Mouse (Mus musculus) gastrocnemius, postnatal 36 days (tissue): Measurements from ENCODE around the gene Tnrc18. TPM values are rescaled to one million over a fixed set of nuclear protein-coding genes. Genes with fewer than 3 reads are reported as not detected.

Experiments
- DNase-seq, 2 experiments: peaks; one replicate each; pipeline ENCODE4 v3.0.0; 2022
- intact Hi-C: fragments of 180-260 bp; cut with DNase I; formaldehyde crosslinking; loops from one replicate; pipeline ENCODE4 v1.15.1; 2025
- total RNA-seq, 2 experiments: library from RNA; stranded (reverse); gene quantifications; 2 replicates each; pipeline ENCODE4 v1.2.3; 2021

Tnrc18 gene
- total RNA-seq, 2 experiments from 2014 or later = 27.1 to 27.6 TPM

DNA sequence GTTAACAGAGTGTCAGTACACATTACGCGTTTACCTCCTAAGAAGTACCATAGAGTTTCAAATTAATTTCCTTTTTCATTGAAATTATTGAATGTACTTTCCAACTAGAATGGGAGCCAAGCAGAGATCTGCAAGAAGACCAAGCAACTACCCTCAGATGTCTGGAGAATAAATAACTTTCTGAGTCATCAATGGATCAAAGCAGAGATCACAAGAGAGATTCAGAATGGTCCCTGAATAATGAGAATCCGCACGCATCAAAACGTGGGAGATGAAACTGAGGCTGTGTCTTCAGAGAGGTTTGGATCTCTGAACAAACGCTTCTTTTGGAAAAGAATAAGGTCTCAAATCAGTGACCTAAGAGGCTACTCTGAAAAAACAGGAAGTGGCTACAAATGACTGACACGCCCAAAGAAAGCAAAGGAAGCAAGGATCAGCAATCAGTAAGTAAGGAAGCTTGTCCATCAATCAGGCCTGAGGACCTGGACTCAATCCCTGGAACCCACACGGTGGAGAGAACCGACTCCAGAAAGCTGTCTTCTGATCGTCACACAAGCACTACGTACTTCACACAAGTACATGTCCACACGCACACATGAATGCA lies 70.3 kb downstream of the Tnrc18 start:
- DNase-seq = no peak
- intact Hi-C loops = no loop called here

DNA sequence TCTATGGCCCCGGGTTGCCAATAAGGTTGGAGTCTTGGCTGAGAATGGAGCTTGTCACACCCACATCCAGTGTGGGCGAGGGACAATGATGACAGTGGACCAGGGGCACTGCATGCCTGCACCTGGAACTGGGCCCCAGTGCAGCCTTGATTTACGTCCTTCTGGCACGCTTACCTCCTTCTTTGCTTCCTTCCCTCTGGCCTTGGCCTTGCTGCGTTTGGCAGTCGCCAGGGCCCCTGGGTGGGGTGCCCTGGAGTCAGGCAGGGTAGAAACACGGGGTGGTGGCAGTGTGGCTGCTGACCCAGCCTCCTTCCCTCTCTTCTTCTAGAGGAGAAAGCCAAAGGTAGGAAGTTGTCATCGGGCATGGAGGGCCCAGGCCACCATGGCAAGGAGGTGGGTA lies 77.5 kb downstream of the Tnrc18 start:
- no peak for DNase-seq
- intact Hi-C loops = no loop called here

- intact Hi-C loops = no loop called here
- DNase-seq = no peak
Measured at GRCm38 (mm10) chr5:142731916-142732315, 85.5 kb downstream of the Tnrc18 start.

DNA sequence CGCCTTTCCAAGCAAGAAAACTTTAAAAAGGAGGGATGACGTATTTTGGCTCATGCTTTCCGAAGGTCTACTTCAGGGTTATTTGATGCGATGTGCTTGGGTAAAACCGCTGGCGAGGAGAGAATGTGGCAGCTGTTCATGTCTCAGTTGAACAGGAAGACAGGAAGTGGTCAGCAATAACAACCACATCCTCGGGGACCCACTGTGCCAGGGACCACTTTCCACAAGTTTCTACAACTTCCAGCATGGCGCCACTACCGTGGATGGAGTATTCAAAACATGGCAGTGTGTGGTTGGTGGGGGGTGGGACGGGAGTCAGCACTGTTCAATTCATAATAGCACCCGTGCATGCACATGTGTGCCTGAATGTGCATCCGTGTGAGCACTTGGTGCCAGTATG lies 87.2 kb downstream of the Tnrc18 start:
- intact Hi-C loops = no loop called here
- no peak for DNase-seq

GRCm38 (mm10) chr5:142728301-142728700 lies 89.2 kb downstream of the Tnrc18 start:
- intact Hi-C loops = no loop called here

GRCm38 (mm10) chr5:142726748-142727147 lies 90.7 kb downstream of the Tnrc18 start:
- DNase-seq = no peak
- intact Hi-C loops = no loop called here

More at GRCm38 (mm10) chr5:142728301-142728700, 89.2 kb downstream of the Tnrc18 start:
- DNase-seq = no peak

GRCm38 (mm10) chr5:142724265-142724664 lies 93.2 kb downstream of the Tnrc18 start:
- no peak for DNase-seq
- intact Hi-C loops = loop anchor here (5.0 kb wide), 2 partner anchors 128 to 153 kb away; no protein-coding TSS in a partner anchor

DNA sequence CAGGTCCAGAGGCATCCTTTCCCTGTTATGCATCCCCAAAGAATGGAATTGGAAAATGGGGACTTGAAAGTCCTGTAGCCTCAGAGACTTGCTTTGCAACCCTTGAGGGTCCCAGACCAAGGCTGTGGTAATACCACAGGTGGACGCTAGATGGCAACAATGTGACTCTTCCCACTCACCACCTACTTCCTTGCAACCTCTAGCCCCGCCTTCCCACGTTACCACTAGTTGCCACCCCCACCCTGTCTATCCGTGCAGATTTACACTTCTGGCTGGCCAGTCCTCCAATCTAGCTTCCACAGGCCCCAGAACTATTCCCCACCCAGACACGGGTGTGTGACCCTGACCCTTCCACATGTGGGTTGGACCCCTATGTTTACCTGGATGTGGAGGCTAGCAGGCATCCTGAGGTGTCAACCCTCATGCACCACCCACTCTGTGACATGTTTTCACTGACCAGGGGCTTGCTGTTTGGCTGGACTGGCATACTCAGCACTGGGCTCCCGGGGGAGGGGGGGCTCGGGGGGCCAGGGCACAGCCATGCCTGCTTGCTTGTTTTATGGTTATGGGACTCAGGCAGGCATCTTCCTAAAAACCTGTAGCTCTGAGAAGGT lies 93.8 kb downstream of the Tnrc18 start:
- intact Hi-C loops = loop anchor here (5.0 kb wide), 2 partner anchors 129 to 154 kb away; no protein-coding TSS in a partner anchor
- DNase-seq = peak in 1 of 2 experiments; percentile 37

- no peak for DNase-seq
- intact Hi-C loops = loop anchor here (5.0 kb wide), 6 partner anchors 48 to 243 kb away; no protein-coding TSS in a partner anchor
Measured at GRCm38 (mm10) chr5:142719897-142720296, 97.6 kb downstream of the Tnrc18 start.

DNA sequence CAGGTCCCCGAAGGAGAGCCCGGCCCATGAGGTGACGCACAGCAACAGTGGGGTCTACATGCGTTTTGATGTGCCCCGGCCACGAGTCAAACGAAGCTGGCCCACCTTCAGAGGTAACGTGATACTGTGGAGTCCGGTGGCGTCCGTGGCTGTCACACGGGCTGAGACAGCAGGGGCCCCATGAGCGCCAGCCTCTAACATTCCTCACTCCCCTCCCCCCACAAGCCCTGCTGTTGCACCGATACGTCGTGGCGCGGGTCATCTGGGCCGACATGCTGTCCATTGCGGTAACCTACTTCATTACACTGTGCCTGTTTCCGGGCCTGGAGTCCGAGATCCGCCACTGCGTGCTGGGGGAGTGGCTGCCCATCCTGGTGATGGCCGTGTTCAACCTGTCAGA lies 99.0 kb downstream of the Tnrc18 start:
- intact Hi-C loops = loop anchor here (5.0 kb wide), 4 partner anchors 46 to 241 kb away; no protein-coding TSS in a partner anchor
- no peak for DNase-seq

GRCm38 (mm10) chr5:142718037-142718436 lies 99.4 kb downstream of the Tnrc18 start:
- peak; percentile 72 to 79 for DNase-seq

GRCm38 (mm10) chr5:142716056-142716455 lies 101.4 kb downstream of the Tnrc18 start:
- intact Hi-C loops = loop anchor here (5.0 kb wide), 4 partner anchors 44 to 239 kb away; no protein-coding TSS in a partner anchor
- no peak for DNase-seq

More at GRCm38 (mm10) chr5:142718037-142718436, 99.4 kb downstream of the Tnrc18 start:
- intact Hi-C loops = loop anchor here (5.0 kb wide), 4 partner anchors 46 to 241 kb away; no protein-coding TSS in a partner anchor

DNA sequence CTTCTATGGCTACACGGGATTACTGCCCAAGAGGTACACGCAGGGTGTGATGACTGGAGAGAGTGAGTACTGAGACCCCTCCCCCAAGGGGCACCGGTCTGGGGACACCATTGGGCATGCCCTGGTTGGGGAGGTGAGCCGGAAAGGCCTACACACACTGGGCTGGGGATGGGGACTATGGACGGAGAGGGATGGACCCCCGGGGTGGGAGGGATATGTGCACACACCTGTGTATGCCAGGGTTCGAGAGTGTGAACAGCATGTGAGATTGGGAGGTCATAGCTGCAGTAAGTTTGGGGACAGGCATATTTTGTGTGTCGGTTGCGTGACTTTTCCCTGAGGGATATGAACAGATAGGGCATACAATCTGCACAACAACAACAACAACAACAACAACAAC lies 102.4 kb downstream of the Tnrc18 start:
- no peak for DNase-seq
- intact Hi-C loops = loop anchor here (5.0 kb wide), 4 partner anchors 43 to 238 kb away; no protein-coding TSS in a partner anchor

DNA sequence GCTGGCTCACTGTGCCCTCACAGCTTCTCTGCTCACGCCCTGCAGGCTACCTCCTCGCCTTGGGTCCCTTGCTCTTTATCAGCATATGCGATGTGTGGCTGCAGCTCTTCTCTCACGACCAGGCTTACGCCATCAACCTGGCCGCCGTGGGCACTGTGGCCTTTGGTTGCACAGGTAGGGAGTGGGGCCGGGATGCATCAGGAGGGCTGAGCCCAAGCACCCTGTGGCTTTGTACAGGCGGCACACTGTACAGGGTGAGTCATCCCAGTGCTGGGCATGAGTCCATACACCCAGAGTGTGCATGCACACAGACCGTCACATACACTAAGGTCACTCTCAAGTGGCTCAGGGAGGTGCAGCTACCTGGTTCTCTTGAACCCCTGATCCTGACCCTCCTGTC lies 103.5 kb downstream of the Tnrc18 start:
- intact Hi-C loops = no loop called here
- DNase-seq = no peak

DNA sequence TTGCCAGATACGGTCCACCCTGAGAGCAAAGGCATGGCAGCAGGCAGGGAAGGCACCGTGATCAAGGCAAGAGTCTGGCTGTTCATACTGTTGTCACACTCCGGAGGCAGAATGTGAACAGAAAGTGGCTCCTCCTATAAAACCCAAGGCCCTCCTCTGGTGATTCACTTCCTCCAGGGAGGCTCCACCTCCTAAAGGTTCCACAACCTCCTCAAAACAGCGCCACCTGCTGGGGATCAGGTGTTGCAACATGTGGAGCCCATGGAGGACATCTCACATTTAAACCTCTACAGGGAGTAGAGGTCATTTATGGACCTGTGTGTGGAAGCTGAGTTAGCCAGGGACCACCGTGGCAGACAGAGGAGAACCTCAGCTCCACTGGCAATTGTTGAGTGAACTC lies 105.1 kb downstream of the Tnrc18 start:
- DNase-seq = no peak
- intact Hi-C loops = no loop called here

DNA sequence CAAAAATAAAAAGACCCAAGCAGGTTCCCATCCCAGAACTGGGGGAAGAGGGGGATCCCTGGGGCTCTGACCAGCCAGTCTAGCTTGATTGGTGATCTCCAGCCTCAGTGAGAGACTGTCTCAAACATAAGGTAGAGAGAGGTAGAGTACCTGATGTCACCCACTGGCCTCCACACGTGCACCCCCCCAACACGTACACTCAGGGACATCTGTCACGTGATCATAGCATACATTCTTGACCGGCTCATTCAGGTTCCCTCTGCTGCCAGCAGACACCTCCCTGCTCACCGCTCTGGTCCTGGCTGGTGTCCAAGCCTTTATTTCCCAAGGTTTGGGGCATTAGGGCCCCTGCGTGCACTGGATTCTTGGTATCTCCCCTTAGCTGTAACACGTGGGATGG lies 108.0 kb downstream of the Tnrc18 start:
- no peak for DNase-seq
- intact Hi-C loops = no loop called here

DNA sequence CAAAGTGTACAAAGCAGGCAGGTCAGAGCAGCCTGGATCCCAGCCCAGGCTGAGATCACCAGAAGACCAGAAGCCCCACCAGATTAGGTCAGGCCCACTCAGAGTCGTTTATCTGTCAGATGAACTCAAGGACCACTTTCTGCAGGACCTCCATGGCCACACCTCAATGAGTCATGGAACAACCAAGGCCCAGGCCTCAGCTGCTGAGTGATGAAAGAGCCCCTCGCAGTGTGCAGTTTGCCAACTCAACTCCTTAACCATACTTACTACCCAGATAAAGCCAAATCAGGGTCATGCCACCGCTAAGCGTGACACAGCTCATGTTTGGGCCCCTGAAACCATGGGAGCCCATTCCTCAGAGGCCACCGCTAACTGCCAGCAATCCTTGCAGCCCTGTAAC lies 109.8 kb downstream of the Tnrc18 start:
- no peak for DNase-seq
- intact Hi-C loops = no loop called here

DNA sequence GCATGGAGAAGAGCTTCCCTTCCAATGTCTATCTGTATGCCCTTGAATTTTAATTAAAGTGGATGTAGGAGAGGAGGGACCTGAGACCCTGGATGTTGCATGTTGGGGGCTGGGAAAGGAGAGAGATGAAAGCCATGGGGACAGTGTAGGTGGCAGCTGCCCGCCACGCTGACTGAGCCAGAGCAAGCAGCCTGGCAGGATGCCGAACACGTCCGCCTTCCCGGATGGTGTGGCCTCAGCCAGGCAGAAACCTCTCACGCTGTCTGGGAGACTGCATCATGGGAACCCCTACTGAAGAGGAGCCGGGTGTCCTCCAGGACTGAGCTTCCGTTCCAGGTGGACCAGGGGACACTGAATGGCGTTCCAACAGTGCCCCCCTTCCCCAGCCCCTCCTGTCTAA lies 113.9 kb downstream of the Tnrc18 start:
- DNase-seq = no peak
- intact Hi-C loops = no loop called here

- no peak for DNase-seq
- intact Hi-C loops = no loop called here
Measured at GRCm38 (mm10) chr5:142702511-142703138, 114.8 kb downstream of the Tnrc18 start.

DNA sequence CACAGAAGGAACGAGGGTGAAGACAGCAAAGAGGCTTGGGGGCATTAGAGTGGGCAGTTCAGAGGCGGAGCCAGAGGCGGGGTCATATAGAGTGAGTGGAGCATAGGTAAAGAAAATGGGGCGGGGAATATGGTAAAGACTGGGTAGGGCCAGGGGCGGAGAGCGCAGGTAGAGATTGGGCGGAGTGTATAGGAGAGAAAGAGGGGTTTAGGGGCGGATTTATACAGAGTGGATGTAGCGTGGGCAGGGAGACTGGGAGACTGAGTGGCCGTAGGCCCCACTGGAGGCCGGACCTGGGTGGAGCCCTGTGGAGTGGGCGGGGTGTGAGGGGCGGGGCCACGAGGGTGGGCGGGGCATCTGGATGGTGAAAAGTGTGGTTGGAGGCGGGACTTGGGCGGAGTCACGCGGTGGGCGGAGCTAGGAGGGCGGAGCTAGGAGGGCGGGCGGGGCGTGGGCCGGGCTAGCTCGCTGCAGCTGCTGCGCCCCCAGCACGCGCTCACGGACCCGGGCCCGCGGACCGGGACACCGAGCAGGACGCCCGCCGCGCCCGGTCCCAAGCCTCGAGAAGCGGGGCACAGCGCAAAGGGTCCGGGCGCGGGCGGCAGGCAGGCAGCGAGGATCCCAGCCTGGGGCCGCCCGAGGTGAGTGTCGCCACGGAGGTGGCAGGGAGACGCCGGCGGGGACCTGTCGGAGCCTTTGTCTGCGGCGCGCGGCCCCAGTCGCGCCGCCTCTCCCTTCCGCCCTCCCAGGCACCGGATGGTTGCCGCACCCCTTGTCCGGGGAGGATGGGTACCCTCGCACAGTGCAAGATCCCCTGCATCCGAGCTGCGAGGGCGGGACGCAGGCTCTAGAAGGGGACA lies 115.6 kb downstream of the Tnrc18 start:
- intact Hi-C loops = no loop called here
- DNase-seq = peak in 1 of 2 experiments; percentile 8
